Mouse (Mus musculus): ENCODE results near the gene Olfr1359. TPM values are rescaled to one million over a fixed set of nuclear protein-coding genes. Genes with fewer than 3 reads are reported as not detected.
"Not testable (repeated sequence)": the region's sequence is repeated elsewhere in the genome, so short reads cannot be mapped to it uniquely, and the experiment has no call there.

Gene Olfr1359
- polyA plus RNA-seq, 1 experiment from 2014 or later = not detected

- peak overlapping the region; percentile 64; the same call in 1 of the 2 replicates for H3K4me2 ChIP-seq
- H3K27me3 ChIP-seq = no peaks in the 10 kb centered on the region
- H3K27ac ChIP-seq = peak overlapping the region; percentile 99
- no peak for ATAC-seq (ENCODE audit: insufficient number of reproducible peaks, insufficient read depth, low FRiP score, low TSS enrichment, low read depth)
- 66% methylated on average over 5 of the region's 5 CpGs for WGBS
- H3K36me3 ChIP-seq = no peaks in the 10 kb centered on the region
- peaks cover 10% of the 10 kb centered on the region for H3K4me1 ChIP-seq (replicated peaks)
- H3K9me3 ChIP-seq = no peaks in the 10 kb centered on the region
- peak overlapping the region; percentile 70; the same call in 1 of the 2 replicates for H3K9ac ChIP-seq (replicated peaks)
- H3K4me3 ChIP-seq (replicated peaks) = no peak overlapping the region
These were observed 35.6 kb downstream of the Olfr1359 start for GRCm38 (mm10) chr13:21733466-21733865.

GRCm38 (mm10) chr13:21734010-21734905, 36.3 kb downstream of the Olfr1359 start:
- H3K36me3 ChIP-seq = no peaks in the 10 kb centered on the region
- peaks cover 10% of the 10 kb centered on the region for H3K4me1 ChIP-seq (replicated peaks)
- H3K27ac ChIP-seq = peak overlapping the region; percentile 99
- peak overlapping the region; percentile 64 for H3K4me2 ChIP-seq
- peak overlapping the region; percentile 70 for H3K9ac ChIP-seq (replicated peaks)
- peak; percentile 82 for ATAC-seq (ENCODE audit: insufficient number of reproducible peaks, insufficient read depth, low FRiP score, low TSS enrichment, low read depth)
- WGBS = under 1% methylated on average over 21 of the region's 21 CpGs
- H3K4me3 ChIP-seq (replicated peaks) = peak overlapping the region; percentile 52
- H3K9me3 ChIP-seq = no peaks in the 10 kb centered on the region
- H3K27me3 ChIP-seq = no peaks in the 10 kb centered on the region

GRCm38 (mm10) chr13:21734906-21735767, 37.2 kb downstream of the Olfr1359 start, which contains the start of gene Hist1h4j:
Gene Hist1h4j, plus strand, starts transcription at chr13:21735064.
- not testable (repeated sequence) for H3K36me3 ChIP-seq, H3K9me3 ChIP-seq, H3K27me3 ChIP-seq
- Histone ChIP-seq H3K4me2 (peak within 1 kb of the TSS; percentile 64), H3K4me1 (replicated peaks) (peaks cover 10% of the 10 kb centered on the region), H3K4me3 (replicated peaks) (peak within 1 kb of the TSS; percentile 52), H3K9ac (replicated peaks) (peak within 1 kb of the TSS; percentile 70), H3K27ac (peak within 1 kb of the TSS; percentile 99)
- peak; percentile 93 for ATAC-seq (ENCODE audit: insufficient number of reproducible peaks, insufficient read depth, low FRiP score, low TSS enrichment, low read depth)
- WGBS = under 1% methylated on average over 47 of the region's 56 CpGs

- no peak overlapping the region for H3K9ac ChIP-seq (replicated peaks)
- H3K27me3 ChIP-seq = no peaks in the 10 kb centered on the region
- no peak overlapping the region for H3K27ac ChIP-seq
- no peaks in the 10 kb centered on the region for H3K36me3 ChIP-seq
- no peak overlapping the region for H3K4me3 ChIP-seq (replicated peaks)
- H3K4me2 ChIP-seq = no peak overlapping the region
- no peak for ATAC-seq (ENCODE audit: insufficient number of reproducible peaks, insufficient read depth, low FRiP score, low TSS enrichment, low read depth)
- 91% methylated on average over 1 of the region's 1 CpGs for WGBS
- H3K4me1 ChIP-seq (replicated peaks) = peaks cover 15% of the 10 kb centered on the region; the same call in 1 of the 2 replicates
- H3K9me3 ChIP-seq = no peaks in the 10 kb centered on the region
These were observed 47.1 kb downstream of the Olfr1359 start for GRCm38 (mm10) chr13:21745006-21745405.

- ATAC-seq (ENCODE audit: insufficient number of reproducible peaks, insufficient read depth, low FRiP score, low TSS enrichment, low read depth) = no peak
- H3K27ac ChIP-seq = peak overlapping the region; percentile 99
- no peaks in the 10 kb centered on the region for H3K27me3 ChIP-seq
- peak overlapping the region; percentile 90 for H3K4me2 ChIP-seq
- peaks cover 28% of the 10 kb centered on the region for H3K4me1 ChIP-seq (replicated peaks)
- no peaks in the 10 kb centered on the region for H3K36me3 ChIP-seq
- WGBS = 5% methylated on average over 5 of the region's 5 CpGs
- H3K4me3 ChIP-seq (replicated peaks) = peak overlapping the region; percentile 57
- H3K9ac ChIP-seq (replicated peaks) = peak overlapping the region; percentile 72
- H3K9me3 ChIP-seq = no peaks in the 10 kb centered on the region
These were observed 51.7 kb downstream of the Olfr1359 start for GRCm38 (mm10) chr13:21749387-21750158.

- H3K27ac ChIP-seq = peak within 1 kb of the TSS; percentile 99
- peak within 1 kb of the TSS; percentile 90 for H3K4me2 ChIP-seq
- peak within 1 kb of the TSS; percentile 57 for H3K4me3 ChIP-seq (replicated peaks)
- peaks cover 31% of the 10 kb centered on the region for H3K4me1 ChIP-seq (replicated peaks)
- not testable (repeated sequence) for H3K9me3 ChIP-seq, H3K36me3 ChIP-seq, H3K27me3 ChIP-seq
- peak; percentile 88 for ATAC-seq (ENCODE audit: insufficient number of reproducible peaks, insufficient read depth, low FRiP score, low TSS enrichment, low read depth)
- peak within 1 kb of the TSS; percentile 72 for H3K9ac ChIP-seq (replicated peaks)
- under 1% methylated on average over 48 of the region's 56 CpGs for WGBS
These were observed 52.5 kb downstream of the Olfr1359 start, which contains the start of gene Hist1h4k for GRCm38 (mm10) chr13:21750159-21751017. Gene Hist1h4k, minus strand, starts transcription at chr13:21750505.

GRCm38 (mm10) chr13:21751417-21751816, 53.5 kb downstream of the Olfr1359 start:
- Histone ChIP-seq H3K4me1 (replicated peaks) (peaks cover 31% of the 10 kb centered on the region), H3K9ac (replicated peaks) (no peak overlapping the region), H3K4me2 (0 out of 2 replicates have a peak overlapping the region, but pooled peaks have one; percentile 73), H3K36me3 (no peaks in the 10 kb centered on the region), H3K27ac (peak overlapping the region; percentile 95), H3K27me3 (no peaks in the 10 kb centered on the region), H3K9me3 (no peaks in the 10 kb centered on the region), H3K4me3 (replicated peaks) (no peak overlapping the region)
- ATAC-seq (ENCODE audit: insufficient number of reproducible peaks, insufficient read depth, low FRiP score, low TSS enrichment, low read depth) = no peak

- Histone ChIP-seq H3K9me3 (no peaks in the 10 kb centered on the region), H3K4me1 (replicated peaks) (peaks cover 31% of the 10 kb centered on the region), H3K27ac (peak overlapping the region; percentile 95), H3K4me2 (peak overlapping the region; percentile 73; the same call in 1 of the 2 replicates), H3K36me3 (no peaks in the 10 kb centered on the region), H3K9ac (replicated peaks) (no peak overlapping the region), H3K4me3 (replicated peaks) (no peak overlapping the region), H3K27me3 (no peaks in the 10 kb centered on the region)
- no peak for ATAC-seq (ENCODE audit: insufficient number of reproducible peaks, insufficient read depth, low FRiP score, low TSS enrichment, low read depth)
- WGBS = 81% methylated on average over 3 of the region's 3 CpGs
These were observed 53.9 kb downstream of the Olfr1359 start for GRCm38 (mm10) chr13:21751827-21752226.

- peaks cover 29% of the 10 kb centered on the region for H3K4me1 ChIP-seq (replicated peaks)
These were observed 54.4 kb downstream of the Olfr1359 start for GRCm38 (mm10) chr13:21752356-21752755.

More at GRCm38 (mm10) chr13:21752356-21752755, 54.4 kb downstream of the Olfr1359 start:
- ATAC-seq (ENCODE audit: insufficient number of reproducible peaks, insufficient read depth, low FRiP score, low TSS enrichment, low read depth) = no peak
- peak overlapping the region; percentile 73 for H3K4me2 ChIP-seq
- H3K9ac ChIP-seq (replicated peaks) = peak overlapping the region; percentile 35; the same call in 1 of the 2 replicates
- peak overlapping the region; percentile 95 for H3K27ac ChIP-seq
- H3K4me3 ChIP-seq (replicated peaks) = peak overlapping the region; percentile 47; the same call in 1 of the 2 replicates
- 43% methylated on average over 3 of the region's 3 CpGs for WGBS
- H3K27me3 ChIP-seq = no peaks in the 10 kb centered on the region
- no peaks in the 10 kb centered on the region for H3K9me3 ChIP-seq
- no peaks in the 10 kb centered on the region for H3K36me3 ChIP-seq

All from limb, embryonic 12.5 days (tissue).